Mouse (Mus musculus) kidney, adult 18-20 months (tissue): ENCODE results near the gene Rcn1.

Experiments
- DNase-seq: peaks from one replicate; pipeline ENCODE4 v3.0.0; 2021

Gene Rcn1

GRCm38 (mm10) chr2:105392514-105392913, 6.6 kb downstream of the Rcn1 start:
- no peak for DNase-seq

- DNase-seq, result no peak
Measured at GRCm38 (mm10) chr2:105391414-105391784, 7.7 kb downstream of the Rcn1 start.

- DNase-seq, result no peak
Measured at GRCm38 (mm10) chr2:105390653-105391413, 8.3 kb downstream of the Rcn1 start.

- no peak for DNase-seq
Measured at GRCm38 (mm10) chr2:105389007-105389890, 9.9 kb downstream of the Rcn1 start.

GRCm38 (mm10) chr2:105386418-105386817, 12.7 kb downstream of the Rcn1 start:
- DNase-seq, result no peak

- DNase-seq, result no peak
Measured at GRCm38 (mm10) chr2:105384998-105385397, 14.1 kb downstream of the Rcn1 start.

- DNase-seq, result no peak
Measured at GRCm38 (mm10) chr2:105383063-105383462, 16.1 kb downstream of the Rcn1 start.

GRCm38 (mm10) chr2:105380757-105381319, 18.3 kb downstream of the Rcn1 start:
- no peak for DNase-seq

- no peak for DNase-seq
Measured at GRCm38 (mm10) chr2:105379682-105380081, 19.4 kb downstream of the Rcn1 start.

GRCm38 (mm10) chr2:105375705-105376104, 23.4 kb downstream of the Rcn1 start:
- no peak for DNase-seq

- no peak for DNase-seq
Measured at GRCm38 (mm10) chr2:105375261-105375660, 23.9 kb downstream of the Rcn1 start.

- DNase-seq, result no peak
Measured at GRCm38 (mm10) chr2:105373658-105374057, 25.5 kb downstream of the Rcn1 start.

GRCm38 (mm10) chr2:105372727-105373126, 26.4 kb downstream of the Rcn1 start:
- DNase-seq, result no peak

- no peak for DNase-seq
Measured at GRCm38 (mm10) chr2:105372156-105372555, 27.0 kb downstream of the Rcn1 start.

- no peak for DNase-seq
Measured at GRCm38 (mm10) chr2:105370698-105371097, 28.4 kb downstream of the Rcn1 start.

GRCm38 (mm10) chr2:105370240-105370639, 28.9 kb downstream of the Rcn1 start:
- DNase-seq, result no peak

GRCm38 (mm10) chr2:105367623-105368022, 31.5 kb downstream of the Rcn1 start:
- no peak for DNase-seq

- DNase-seq, result no peak
Measured at GRCm38 (mm10) chr2:105358040-105358439, 41.1 kb downstream of the Rcn1 start.

GRCm38 (mm10) chr2:105356791-105357190, 42.3 kb downstream of the Rcn1 start:
- no peak for DNase-seq

- DNase-seq, result no peak
Measured at GRCm38 (mm10) chr2:105348886-105349285, 50.2 kb downstream of the Rcn1 start.

- DNase-seq, result no peak
Measured at GRCm38 (mm10) chr2:105339993-105340392, 59.1 kb downstream of the Rcn1 start.

- no peak for DNase-seq
Measured at GRCm38 (mm10) chr2:105337171-105337875, 61.8 kb downstream of the Rcn1 start.
